Mouse (Mus musculus): ENCODE results near the gene Gm7945. TPM values are rescaled to one million over a fixed set of nuclear protein-coding genes. Genes with fewer than 3 reads are reported as not detected.
A peak's percentile ranks its signal among the peaks of the same experiment; 100 is the strongest.
"Not testable (repeated sequence)": the region's sequence is repeated elsewhere in the genome, so short reads cannot be mapped to it uniquely, and the experiment has no call there.

Gene Gm7945
- not detected in 2 replicates for polyA plus RNA-seq (2014; fragmentation: Nextera tagmentation; extraction: Ambion mirVana)

- not testable (repeated sequence) for H3K4me1 ChIP-seq (ENCODE audit: control insufficient read depth, insufficient read depth, low read length); H3K9me3 ChIP-seq (ENCODE audit: control insufficient read depth, low read length); H3K4me3 ChIP-seq (ENCODE audit: low read depth, low read length); ATAC-seq (ENCODE audit: insufficient number of reproducible peaks, low FRiP score, low TSS enrichment, low read depth); H3K36me3 ChIP-seq (ENCODE audit: control insufficient read depth, insufficient read depth, low read length); H3K4me2 ChIP-seq (ENCODE audit: low read depth, severe bottlenecking); H3K9ac ChIP-seq (ENCODE audit: low read length); H3K27me3 ChIP-seq (ENCODE audit: control insufficient read depth, insufficient read depth, low read length); DNase-seq (ENCODE audit: low spot score); H3K27ac ChIP-seq (replicated peaks; ENCODE audit: low read depth, low read length)
- no CpG with 5 or more reads among the region's 3 CpGs for WGBS
Measured at GRCm38 (mm10) chr14:41386279-41386678, at the start of gene Gm7945. TSS of gene Gm7945 (minus strand) at chr14:41386379.

- not testable (repeated sequence) for H3K4me1 ChIP-seq (ENCODE audit: control insufficient read depth, insufficient read depth, low read length); H3K9ac ChIP-seq (ENCODE audit: low read length); H3K4me3 ChIP-seq (ENCODE audit: low read depth, low read length); H3K36me3 ChIP-seq (ENCODE audit: control insufficient read depth, insufficient read depth, low read length); H3K27ac ChIP-seq (replicated peaks; ENCODE audit: low read depth, low read length); H3K4me2 ChIP-seq (ENCODE audit: low read depth, severe bottlenecking); H3K9me3 ChIP-seq (ENCODE audit: control insufficient read depth, low read length); H3K27me3 ChIP-seq (ENCODE audit: control insufficient read depth, insufficient read depth, low read length); ATAC-seq (ENCODE audit: insufficient number of reproducible peaks, low FRiP score, low TSS enrichment, low read depth)
- 27% methylated on average over 9 of the region's 16 CpGs for WGBS
- peak; percentile 43 for DNase-seq (ENCODE audit: low spot score)
Measured at GRCm38 (mm10) chr14:41425393-41426075, 39.4 kb upstream of the Gm7945 start.

- H3K4me1 ChIP-seq (ENCODE audit: control insufficient read depth, insufficient read depth, low read length); ATAC-seq (ENCODE audit: insufficient number of reproducible peaks, low FRiP score, low TSS enrichment, low read depth); H3K27me3 ChIP-seq (ENCODE audit: control insufficient read depth, insufficient read depth, low read length); H3K9me3 ChIP-seq (ENCODE audit: control insufficient read depth, low read length); H3K4me3 ChIP-seq (ENCODE audit: low read depth, low read length); H3K36me3 ChIP-seq (ENCODE audit: control insufficient read depth, insufficient read depth, low read length); H3K9ac ChIP-seq (ENCODE audit: low read length); H3K4me2 ChIP-seq (ENCODE audit: low read depth, severe bottlenecking); H3K27ac ChIP-seq (replicated peaks; ENCODE audit: low read depth, low read length): not testable (repeated sequence)
- DNase-seq (ENCODE audit: low spot score), result peak; percentile 14
- 12% methylated on average over 12 of the region's 14 CpGs for WGBS
Measured at GRCm38 (mm10) chr14:41424694-41425093, 38.5 kb upstream of the Gm7945 start.

- ATAC-seq (ENCODE audit: insufficient number of reproducible peaks, low FRiP score, low TSS enrichment, low read depth); H3K4me1 ChIP-seq (ENCODE audit: control insufficient read depth, insufficient read depth, low read length); H3K9ac ChIP-seq (ENCODE audit: low read length); H3K4me3 ChIP-seq (ENCODE audit: low read depth, low read length); H3K36me3 ChIP-seq (ENCODE audit: control insufficient read depth, insufficient read depth, low read length); H3K27me3 ChIP-seq (ENCODE audit: control insufficient read depth, insufficient read depth, low read length); H3K9me3 ChIP-seq (ENCODE audit: control insufficient read depth, low read length); H3K27ac ChIP-seq (replicated peaks; ENCODE audit: low read depth, low read length); DNase-seq (ENCODE audit: low spot score); H3K4me2 ChIP-seq (ENCODE audit: low read depth, severe bottlenecking): not testable (repeated sequence)
- WGBS, result no CpG with 5 or more reads among the region's 2 CpGs
Measured at GRCm38 (mm10) chr14:41408181-41408580, 22.0 kb upstream of the Gm7945 start, which contains the start of gene Gm6482. TSS of gene Gm6482 (minus strand) at chr14:41408281.

- H3K4me3 ChIP-seq (ENCODE audit: low read depth, low read length); DNase-seq (ENCODE audit: low spot score); H3K9ac ChIP-seq (ENCODE audit: low read length); ATAC-seq (ENCODE audit: insufficient number of reproducible peaks, low FRiP score, low TSS enrichment, low read depth); H3K36me3 ChIP-seq (ENCODE audit: control insufficient read depth, insufficient read depth, low read length); H3K27ac ChIP-seq (replicated peaks; ENCODE audit: low read depth, low read length); H3K27me3 ChIP-seq (ENCODE audit: control insufficient read depth, insufficient read depth, low read length); H3K9me3 ChIP-seq (ENCODE audit: control insufficient read depth, low read length); H3K4me2 ChIP-seq (ENCODE audit: low read depth, severe bottlenecking); H3K4me1 ChIP-seq (ENCODE audit: control insufficient read depth, insufficient read depth, low read length): not testable (repeated sequence)
- 62% methylated on average over 2 of the region's 2 CpGs for WGBS
Measured at GRCm38 (mm10) chr14:41348309-41348708, 37.9 kb downstream of the Gm7945 start, which contains the start of gene Gm5798. TSS of gene Gm5798 (plus strand) at chr14:41348609.

Other genes starting within 250 kb of the Gm7945 start
- not detected in 2 replicates for gene Mbl1, start 234.9 kb downstream of the Gm7945 start, polyA plus RNA-seq (2014; fragmentation: Nextera tagmentation; extraction: Ambion mirVana)
- gene Sftpd, start 201.2 kb downstream of the Gm7945 start, polyA plus RNA-seq (2014; fragmentation: Nextera tagmentation; extraction: Ambion mirVana), result not detected in 2 replicates
- not detected in 2 replicates for gene Gm2832, start 107.6 kb downstream of the Gm7945 start, polyA plus RNA-seq (2014; fragmentation: Nextera tagmentation; extraction: Ambion mirVana)
- gene Gm5798, start 37.8 kb downstream of the Gm7945 start, polyA plus RNA-seq (2014; fragmentation: Nextera tagmentation; extraction: Ambion mirVana), result not detected in 2 replicates
- not detected in 2 replicates for gene Gm6482, start 21.9 kb upstream of the Gm7945 start, polyA plus RNA-seq (2014; fragmentation: Nextera tagmentation; extraction: Ambion mirVana)
- gene Gm7954, start 67.1 kb upstream of the Gm7945 start, polyA plus RNA-seq (2014; fragmentation: Nextera tagmentation; extraction: Ambion mirVana), result not detected in 2 replicates
- not detected in 2 replicates for gene Gm3486, start 103.1 kb upstream of the Gm7945 start, polyA plus RNA-seq (2014; fragmentation: Nextera tagmentation; extraction: Ambion mirVana)
- gene Gm7970, start 169.2 kb upstream of the Gm7945 start, polyA plus RNA-seq (2014; fragmentation: Nextera tagmentation; extraction: Ambion mirVana), result not detected in 2 replicates
- not detected in 2 replicates for gene 1700049E17Rik2, start 186.8 kb upstream of the Gm7945 start, polyA plus RNA-seq (2014; fragmentation: Nextera tagmentation; extraction: Ambion mirVana)
- not detected in 2 replicates for gene Gm3072, start 238.2 kb upstream of the Gm7945 start, polyA plus RNA-seq (2014; fragmentation: Nextera tagmentation; extraction: Ambion mirVana)